Mouse (Mus musculus) lung, postnatal 0 days (tissue): ENCODE data around the gene Col6a3. TPM values are rescaled to one million over a fixed set of nuclear protein-coding genes. Genes with fewer than 3 reads are reported as not detected.

ENCODE experiments used
- ATAC-seq: fragments of 200-750 bp; cut with Nextera tagmentation; 2 replicates; pipeline ENCODE4 v1.8.0; 2017; ENCODE audit warnings: moderate library complexity
- DNase-seq: peaks from one replicate; pipeline ENCODE4 v3.0.0-alpha.2; 2016; ENCODE audit warnings: low spot score
- H3K27ac ChIP-seq: fragments of 300-500 bp; sonication (generic); 2 replicates; pipeline ENCODE4 v1.5.1; 2014; ENCODE audit warnings: antibody characterized with exemption, mild to moderate bottlenecking, low read length, mixed read lengths
- H3K27me3 ChIP-seq: fragments of 300-500 bp; sonication (generic); replicated peaks from 2 replicates; pipeline ENCODE4 v1.6.1; 2014; ENCODE audit warnings: low read length, mixed read lengths; ENCODE audit not compliant: insufficient read depth
- H3K36me3 ChIP-seq: fragments of 300-500 bp; sonication (generic); 2 replicates; pipeline ENCODE4 v1.6.1; 2014; ENCODE audit warnings: low read length, mixed read lengths; ENCODE audit not compliant: insufficient read depth
- H3K4me1 ChIP-seq: fragments of 300-500 bp; sonication (generic); 2 replicates; pipeline ENCODE4 v1.6.1; 2014; ENCODE audit warnings: antibody characterized with exemption, low read depth, low read length, mixed read lengths; ENCODE audit not compliant: insufficient read depth
- H3K4me2 ChIP-seq: fragments of 300-500 bp; sonication (generic); replicated peaks from 2 replicates; pipeline ENCODE4 v1.6.1; 2014; ENCODE audit warnings: low read depth, mild to moderate bottlenecking, low read length, moderate library complexity, mixed read lengths
- H3K4me3 ChIP-seq: fragments of 300-500 bp; sonication (generic); 2 replicates; pipeline ENCODE4 v1.5.1; 2014; ENCODE audit warnings: low read depth, low read length
- H3K9ac ChIP-seq: fragments of 300-500 bp; sonication (generic); replicated peaks from 2 replicates; pipeline ENCODE4 v1.6.1; 2014; ENCODE audit warnings: low read depth, mild to moderate bottlenecking
- H3K9me3 ChIP-seq: fragments of 300-500 bp; sonication (generic); 2 replicates; pipeline ENCODE4 v1.6.1; 2016; ENCODE audit warnings: low read length, mixed read lengths
- CTCF ChIP-seq: IDR thresholded peaks from 2 replicates; pipeline ENCODE4 v1.5.1; 2016; ENCODE audit warnings: antibody characterized with exemption, mild to moderate bottlenecking
- EP300 ChIP-seq: IDR thresholded peaks from 2 replicates; pipeline ENCODE4 v1.6.1; 2016; ENCODE audit warnings: antibody characterized with exemption, mild to moderate bottlenecking, control low read depth
- WGBS: fragments of 180-500 bp; shearing (Covaris S2); extraction: QIAGEN DNeasy Blood & Tissue Kit; methylation state at CpG from one replicate; pipeline ENCODE4 v1.1.7; 2014; 5-methylcytosine and 5-hydroxymethylcytosine counted together
- polyA plus RNA-seq: library from polyadenylated mRNA; unstranded; fragments of >200 nt; fragmentation: Nextera tagmentation; extraction: Ambion mirVana; gene quantifications from 2 replicates; pipeline ENCODE4 v1.2.1, GENCODE M21; 2015

Col6a3 gene
- polyA plus RNA-seq, 1 experiment from 2014 or later = 62.4 TPM

GRCm38 (mm10) chr1:90748544-90748943 lies 95.2 kb downstream of the Col6a3 start:
- no peak for DNase-seq
- Histone ChIP-seq H3K36me3 (no peaks in the 10 kb centered on the region), H3K4me2 (no peak overlapping the region), H3K9me3 (no peaks in the 10 kb centered on the region), H3K9ac (no peak overlapping the region), H3K27ac (no peak overlapping the region), H3K27me3 (no peaks in the 10 kb centered on the region), H3K4me3 (no peak overlapping the region), H3K4me1 (no peaks in the 10 kb centered on the region)
- TF ChIP-seq CTCF (no peak), EP300 (no peak)
- WGBS = 59% methylated on average over 4 of the region's 4 CpGs
- ATAC-seq = no peak

- TF ChIP-seq CTCF (no peak), EP300 (no peak)
- H3K36me3 ChIP-seq = no peaks in the 10 kb centered on the region
- no peak overlapping the region for H3K27ac ChIP-seq
- H3K9ac ChIP-seq = no peak overlapping the region
- no peaks in the 10 kb centered on the region for H3K27me3 ChIP-seq
- DNase-seq = peak; percentile 77
- WGBS = 6% methylated on average over 14 of the region's 14 CpGs
- ATAC-seq = peak; percentile 89
- H3K9me3 ChIP-seq = no peaks in the 10 kb centered on the region
- H3K4me3 ChIP-seq = no peak overlapping the region
- H3K4me2 ChIP-seq = peak overlapping the region; percentile 25
- H3K4me1 ChIP-seq = no peaks in the 10 kb centered on the region
Measured at GRCm38 (mm10) chr1:90743941-90744386, 99.8 kb downstream of the Col6a3 start.

- Histone ChIP-seq H3K4me3 (no peak overlapping the region), H3K27me3 (no peaks in the 10 kb centered on the region), H3K36me3 (no peaks in the 10 kb centered on the region), H3K4me2 (no peak overlapping the region), H3K9ac (no peak overlapping the region), H3K27ac (no peak overlapping the region), H3K4me1 (no peaks in the 10 kb centered on the region), H3K9me3 (no peaks in the 10 kb centered on the region)
- TF ChIP-seq CTCF (no peak), EP300 (no peak)
- DNase-seq = no peak
- 35% methylated on average over 1 of the region's 1 CpGs for WGBS
- ATAC-seq = peak; percentile 10; the same call in 1 of the 2 replicates
Measured at GRCm38 (mm10) chr1:90743445-90743844, 100.3 kb downstream of the Col6a3 start.

- DNase-seq (no peak), ATAC-seq (no peak)
- TF ChIP-seq EP300 (no peak), CTCF (no peak)
- Histone ChIP-seq H3K9me3 (no peaks in the 10 kb centered on the region), H3K9ac (no peak overlapping the region), H3K4me1 (no peaks in the 10 kb centered on the region), H3K27me3 (no peaks in the 10 kb centered on the region), H3K36me3 (no peaks in the 10 kb centered on the region), H3K4me2 (no peak overlapping the region), H3K27ac (no peak overlapping the region), H3K4me3 (no peak overlapping the region)
- 84% methylated on average over 7 of the region's 7 CpGs for WGBS
Measured at GRCm38 (mm10) chr1:90742641-90743040, 101.1 kb downstream of the Col6a3 start.

- H3K9ac ChIP-seq = no peak overlapping the region
- no peaks in the 10 kb centered on the region for H3K27me3 ChIP-seq
- no peak overlapping the region for H3K27ac ChIP-seq
- DNase-seq (no peak), ATAC-seq (no peak)
- no peak for TF ChIP-seq EP300
- TF ChIP-seq CTCF = no peak
- H3K4me2 ChIP-seq = no peak overlapping the region
- no peak overlapping the region for H3K4me3 ChIP-seq
- H3K36me3 ChIP-seq = no peaks in the 10 kb centered on the region
- no peaks in the 10 kb centered on the region for H3K9me3 ChIP-seq
- H3K4me1 ChIP-seq = no peaks in the 10 kb centered on the region
- 77% methylated on average over 11 of the region's 11 CpGs for WGBS
Measured at GRCm38 (mm10) chr1:90740216-90741170, 103.3 kb downstream of the Col6a3 start.

- H3K4me3 ChIP-seq = no peak overlapping the region
- no peaks in the 10 kb centered on the region for H3K4me1 ChIP-seq
- no peaks in the 10 kb centered on the region for H3K36me3 ChIP-seq
- no peak overlapping the region for H3K9ac ChIP-seq
- WGBS = 93% methylated on average over 2 of the region's 2 CpGs
- TF ChIP-seq CTCF (no peak), EP300 (no peak)
- ATAC-seq (no peak), DNase-seq (no peak)
- H3K9me3 ChIP-seq = no peaks in the 10 kb centered on the region
- no peak overlapping the region for H3K27ac ChIP-seq
- no peak overlapping the region for H3K4me2 ChIP-seq
- H3K27me3 ChIP-seq = no peaks in the 10 kb centered on the region
Measured at GRCm38 (mm10) chr1:90738913-90739312, 104.9 kb downstream of the Col6a3 start.
